Mouse (Mus musculus): ENCODE results near the gene Zfp385b. TPM values are rescaled to one million over a fixed set of nuclear protein-coding genes. Genes with fewer than 3 reads are reported as not detected.

The Zfp385b gene
- polyA plus RNA-seq, 1 experiment from 2014 or later = 2.6 TPM

- no peak overlapping the region for H3K27ac ChIP-seq
- no peak overlapping the region for H3K4me3 ChIP-seq
- DNase-seq (ENCODE audit: low spot score) = no peak
- 76% methylated on average over 10 of the region's 10 CpGs for WGBS
- H3K27me3 ChIP-seq (ENCODE audit: insufficient read depth, poor library complexity, severe bottlenecking) = no peaks in the 10 kb centered on the region
- H3K9me3 ChIP-seq = no peaks in the 10 kb centered on the region
- H3K36me3 ChIP-seq = no peaks in the 10 kb centered on the region
- peaks cover 18% of the 10 kb centered on the region for H3K4me1 ChIP-seq
These were observed 42.3 kb downstream of the Zfp385b start for GRCm38 (mm10) chr2:77777047-77777686.

GRCm38 (mm10) chr2:77775247-77775880, 44.1 kb downstream of the Zfp385b start:
- WGBS = 76% methylated on average over 15 of the region's 15 CpGs
- Histone ChIP-seq H3K9me3 (no peaks in the 10 kb centered on the region), H3K27me3 (ENCODE audit: insufficient read depth, poor library complexity, severe bottlenecking) (no peaks in the 10 kb centered on the region), H3K4me3 (no peak overlapping the region), H3K27ac (no peak overlapping the region; the same call in 1 of the 2 replicates), H3K4me1 (peaks cover 18% of the 10 kb centered on the region), H3K36me3 (no peaks in the 10 kb centered on the region)
- DNase-seq (ENCODE audit: low spot score) = no peak

- 75% methylated on average over 8 of the region's 8 CpGs for WGBS
- Histone ChIP-seq H3K9me3 (no peaks in the 10 kb centered on the region), H3K4me3 (no peak overlapping the region), H3K36me3 (no peaks in the 10 kb centered on the region), H3K27ac (no peak overlapping the region), H3K4me1 (peaks cover 10% of the 10 kb centered on the region), H3K27me3 (ENCODE audit: insufficient read depth, poor library complexity, severe bottlenecking) (no peaks in the 10 kb centered on the region)
- no peak for DNase-seq (ENCODE audit: low spot score)
These were observed 49.3 kb downstream of the Zfp385b start for GRCm38 (mm10) chr2:77770056-77770697.

GRCm38 (mm10) chr2:77768321-77768886, 51.0 kb downstream of the Zfp385b start:
- no peak for DNase-seq (ENCODE audit: low spot score)
- H3K27me3 ChIP-seq (ENCODE audit: insufficient read depth, poor library complexity, severe bottlenecking) = no peaks in the 10 kb centered on the region
- H3K9me3 ChIP-seq = no peaks in the 10 kb centered on the region
- H3K27ac ChIP-seq = no peak overlapping the region
- 84% methylated on average over 17 of the region's 17 CpGs for WGBS
- H3K4me1 ChIP-seq = peaks cover 2% of the 10 kb centered on the region; the same call in 1 of the 2 replicates
- H3K4me3 ChIP-seq = no peak overlapping the region
- H3K36me3 ChIP-seq = no peaks in the 10 kb centered on the region

DNA sequence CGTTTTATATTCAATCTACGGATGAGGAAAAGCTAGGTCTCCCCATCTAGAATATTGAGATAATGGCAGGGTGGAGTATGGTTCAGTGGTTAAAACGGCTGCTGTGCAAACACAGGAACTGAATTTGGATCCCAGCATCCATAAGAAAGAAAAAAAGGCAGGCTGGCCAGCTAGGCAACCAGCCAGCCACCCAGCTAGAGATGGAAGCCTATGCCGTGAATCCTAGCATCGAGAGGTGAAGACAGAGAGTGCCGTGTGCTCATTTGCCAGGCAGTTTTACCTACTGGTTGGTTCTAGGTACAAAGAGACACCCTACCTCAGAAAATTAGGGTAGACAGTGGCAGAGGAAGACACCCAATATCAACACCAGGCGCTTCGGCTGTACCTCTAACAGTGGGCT, 57.5 kb downstream of the Zfp385b start:
- peaks cover 2% of the 10 kb centered on the region; the same call in 1 of the 2 replicates for H3K4me1 ChIP-seq
- H3K27ac ChIP-seq = no peak overlapping the region
- no peak overlapping the region for H3K4me3 ChIP-seq
- H3K36me3 ChIP-seq = no peaks in the 10 kb centered on the region
- DNase-seq (ENCODE audit: low spot score) = no peak
- no peaks in the 10 kb centered on the region for H3K9me3 ChIP-seq
- 87% methylated on average over 8 of the region's 8 CpGs for WGBS
- no peaks in the 10 kb centered on the region for H3K27me3 ChIP-seq (ENCODE audit: insufficient read depth, poor library complexity, severe bottlenecking)

DNA sequence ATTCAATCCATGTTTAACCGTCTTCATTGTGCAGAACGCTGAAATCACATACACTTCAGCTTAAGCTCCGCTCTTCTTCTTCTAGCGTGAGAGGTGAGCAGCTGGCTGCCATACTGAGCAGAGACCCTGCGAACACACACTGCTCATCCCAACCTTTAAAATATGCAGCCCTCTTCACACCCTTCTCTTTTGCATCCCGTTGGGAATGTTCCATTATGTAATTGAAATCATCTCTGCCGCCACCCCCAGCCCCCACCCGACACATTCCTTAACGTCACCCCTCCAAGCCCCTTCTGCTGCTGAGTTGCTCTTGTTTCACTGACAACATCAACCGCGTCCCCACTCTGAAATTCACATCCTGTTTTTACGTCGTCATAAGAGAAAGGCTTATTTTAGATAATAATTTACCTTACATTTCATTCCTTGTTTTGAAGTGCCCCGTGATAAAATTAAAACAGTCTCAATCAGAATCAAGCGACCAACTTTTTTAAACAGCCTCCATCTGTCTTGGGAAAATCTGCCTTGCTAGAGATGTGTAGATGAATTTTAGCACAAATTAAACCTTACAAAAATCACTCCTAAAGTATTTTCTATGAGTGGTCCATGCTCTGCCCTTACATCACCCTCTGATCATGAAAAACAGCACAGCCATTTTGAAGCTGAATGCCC, 60.9 kb downstream of the Zfp385b start:
- H3K27me3 ChIP-seq (ENCODE audit: insufficient read depth, poor library complexity, severe bottlenecking) = no peaks in the 10 kb centered on the region
- H3K9me3 ChIP-seq = no peaks in the 10 kb centered on the region
- WGBS = 79% methylated on average over 15 of the region's 15 CpGs
- H3K4me1 ChIP-seq = no peaks in the 10 kb centered on the region
- no peak overlapping the region for H3K4me3 ChIP-seq
- H3K36me3 ChIP-seq = no peaks in the 10 kb centered on the region
- DNase-seq (ENCODE audit: low spot score) = no peak
- no peak overlapping the region for H3K27ac ChIP-seq

- WGBS = 81% methylated on average over 4 of the region's 4 CpGs
- Histone ChIP-seq H3K27ac (no peak overlapping the region), H3K4me1 (no peaks in the 10 kb centered on the region), H3K27me3 (ENCODE audit: insufficient read depth, poor library complexity, severe bottlenecking) (no peaks in the 10 kb centered on the region), H3K36me3 (no peaks in the 10 kb centered on the region), H3K4me3 (no peak overlapping the region), H3K9me3 (no peaks in the 10 kb centered on the region)
- DNase-seq (ENCODE audit: low spot score) = no peak
These were observed 66.9 kb downstream of the Zfp385b start for GRCm38 (mm10) chr2:77752491-77752890.

GRCm38 (mm10) chr2:77749631-77750030, 69.8 kb downstream of the Zfp385b start:
- H3K4me3 ChIP-seq = no peak overlapping the region
- H3K27me3 ChIP-seq (ENCODE audit: insufficient read depth, poor library complexity, severe bottlenecking) = no peaks in the 10 kb centered on the region
- H3K27ac ChIP-seq = no peak overlapping the region
- no peaks in the 10 kb centered on the region for H3K9me3 ChIP-seq
- no peaks in the 10 kb centered on the region for H3K36me3 ChIP-seq
- no peaks in the 10 kb centered on the region for H3K4me1 ChIP-seq
- 57% methylated on average over 3 of the region's 3 CpGs for WGBS
- no peak for DNase-seq (ENCODE audit: low spot score)

- H3K9me3 ChIP-seq = no peaks in the 10 kb centered on the region
- H3K4me1 ChIP-seq = no peaks in the 10 kb centered on the region
- no peaks in the 10 kb centered on the region for H3K27me3 ChIP-seq (ENCODE audit: insufficient read depth, poor library complexity, severe bottlenecking)
- DNase-seq (ENCODE audit: low spot score) = no peak
- WGBS = 72% methylated on average over 5 of the region's 5 CpGs
- no peak overlapping the region for H3K4me3 ChIP-seq
- no peak overlapping the region for H3K27ac ChIP-seq
- H3K36me3 ChIP-seq = no peaks in the 10 kb centered on the region
These were observed 73.0 kb downstream of the Zfp385b start for GRCm38 (mm10) chr2:77746417-77746816.

DNA sequence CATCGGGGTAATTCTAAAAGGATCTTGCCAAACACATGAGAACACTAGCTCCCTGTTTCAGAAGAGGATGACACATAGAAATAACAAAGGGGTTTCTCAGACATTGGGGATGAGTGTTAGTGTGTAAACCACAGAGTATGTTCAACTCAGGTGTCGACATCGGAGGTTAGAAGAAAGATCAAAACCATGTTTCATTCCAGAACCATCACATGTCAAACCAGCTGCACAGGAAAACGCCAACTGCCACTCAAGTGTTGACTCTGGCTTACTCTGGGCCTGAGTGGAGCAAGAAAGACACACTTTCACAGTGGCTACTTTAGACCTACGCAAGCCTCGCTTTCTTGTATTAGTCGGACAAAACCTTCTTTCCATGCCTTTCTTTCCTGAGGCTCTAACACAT, 74.2 kb downstream of the Zfp385b start:
- Histone ChIP-seq H3K9me3 (no peaks in the 10 kb centered on the region), H3K4me1 (no peaks in the 10 kb centered on the region), H3K27ac (no peak overlapping the region), H3K4me3 (no peak overlapping the region), H3K36me3 (no peaks in the 10 kb centered on the region), H3K27me3 (ENCODE audit: insufficient read depth, poor library complexity, severe bottlenecking) (no peaks in the 10 kb centered on the region)
- DNase-seq (ENCODE audit: low spot score) = no peak
- 86% methylated on average over 7 of the region's 7 CpGs for WGBS

- Histone ChIP-seq H3K4me3 (no peak overlapping the region), H3K27ac (no peak overlapping the region), H3K9me3 (no peaks in the 10 kb centered on the region), H3K27me3 (ENCODE audit: insufficient read depth, poor library complexity, severe bottlenecking) (no peaks in the 10 kb centered on the region), H3K36me3 (no peaks in the 10 kb centered on the region), H3K4me1 (no peaks in the 10 kb centered on the region)
- DNase-seq (ENCODE audit: low spot score) = no peak
- 63% methylated on average over 4 of the region's 4 CpGs for WGBS
These were observed 77.1 kb downstream of the Zfp385b start for GRCm38 (mm10) chr2:77742359-77742758.

- peaks cover 5% of the 10 kb centered on the region; the same call in 1 of the 2 replicates for H3K4me1 ChIP-seq
- H3K9me3 ChIP-seq = no peaks in the 10 kb centered on the region
- no peak overlapping the region for H3K4me3 ChIP-seq
- 71% methylated on average over 2 of the region's 2 CpGs for WGBS
- DNase-seq (ENCODE audit: low spot score) = no peak
- H3K27ac ChIP-seq = no peak overlapping the region
- no peaks in the 10 kb centered on the region for H3K36me3 ChIP-seq
- no peaks in the 10 kb centered on the region for H3K27me3 ChIP-seq (ENCODE audit: insufficient read depth, poor library complexity, severe bottlenecking)
These were observed 89.2 kb downstream of the Zfp385b start for GRCm38 (mm10) chr2:77730196-77730595.

GRCm38 (mm10) chr2:77726798-77727197, 92.6 kb downstream of the Zfp385b start:
- H3K9me3 ChIP-seq = no peaks in the 10 kb centered on the region
- WGBS = 71% methylated on average over 7 of the region's 7 CpGs
- peaks cover 5% of the 10 kb centered on the region; the same call in 1 of the 2 replicates for H3K4me1 ChIP-seq
- no peak overlapping the region for H3K27ac ChIP-seq
- no peaks in the 10 kb centered on the region for H3K36me3 ChIP-seq
- no peaks in the 10 kb centered on the region for H3K27me3 ChIP-seq (ENCODE audit: insufficient read depth, poor library complexity, severe bottlenecking)
- H3K4me3 ChIP-seq = no peak overlapping the region
- DNase-seq (ENCODE audit: low spot score) = no peak
